Mouse (Mus musculus) thymus, postnatal 25 days (tissue): ENCODE measurements at regions not wholly inside any gene's neighbourhood (a gene's known extent, or its start where the extent isn't known, plus 50 kb on each side); places are given as distances from the start of the nearest gene placed in this dataset.

Experiments used
- DNase-seq: peaks from one replicate; pipeline ENCODE4 v3.0.0; 2022

GRCm38 (mm10) chr9:41833408-41833807 lies 290.7 kb downstream of the Sorl1 start:
- DNase-seq, result no peak

- no peak for DNase-seq
These were observed 296.7 kb downstream of the Sorl1 start for GRCm38 (mm10) chr9:41827356-41827755.

- no peak for DNase-seq
These were observed 302.7 kb downstream of the Sorl1 start for GRCm38 (mm10) chr9:41821401-41821800.

DNA sequence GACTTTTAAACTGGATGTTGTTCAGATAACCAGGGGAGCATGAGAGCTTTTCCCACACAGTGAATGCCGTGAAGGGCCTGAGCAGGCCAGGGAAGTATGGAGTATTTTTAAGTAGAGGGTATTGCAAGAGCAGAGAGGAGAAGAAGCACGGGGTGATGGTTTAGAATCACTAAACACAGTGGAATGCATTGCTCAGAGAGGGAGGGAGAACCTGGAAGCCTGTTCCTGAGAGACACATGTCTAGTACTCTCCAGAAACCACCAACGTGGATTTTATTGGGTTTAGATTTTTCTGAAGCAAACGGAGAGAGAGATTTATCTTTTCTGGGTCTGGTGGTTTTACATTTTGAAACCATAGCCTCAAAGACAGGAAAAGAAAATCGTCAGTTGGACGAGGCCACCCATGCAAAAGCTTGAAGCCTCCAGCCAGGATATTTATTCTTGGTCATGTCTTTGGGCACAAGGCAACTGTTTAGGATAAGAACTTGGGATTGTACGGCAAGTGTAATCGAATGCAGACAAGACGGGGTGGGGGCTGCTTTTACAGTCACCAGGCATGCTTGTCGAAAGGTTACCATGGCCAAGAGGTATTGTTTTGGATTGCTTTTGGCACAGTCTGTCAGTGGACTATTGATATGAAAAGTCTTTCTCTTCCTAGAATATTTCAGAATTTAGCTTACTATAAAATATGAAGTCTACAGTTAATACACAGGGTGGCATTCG lies 306.2 kb downstream of the Sorl1 start:
- DNase-seq, result no peak

GRCm38 (mm10) chr9:41815921-41816320 lies 308.2 kb downstream of the Sorl1 start:
- DNase-seq, result no peak

GRCm38 (mm10) chr9:41809291-41809690 lies 314.8 kb downstream of the Sorl1 start:
- no peak for DNase-seq

DNA sequence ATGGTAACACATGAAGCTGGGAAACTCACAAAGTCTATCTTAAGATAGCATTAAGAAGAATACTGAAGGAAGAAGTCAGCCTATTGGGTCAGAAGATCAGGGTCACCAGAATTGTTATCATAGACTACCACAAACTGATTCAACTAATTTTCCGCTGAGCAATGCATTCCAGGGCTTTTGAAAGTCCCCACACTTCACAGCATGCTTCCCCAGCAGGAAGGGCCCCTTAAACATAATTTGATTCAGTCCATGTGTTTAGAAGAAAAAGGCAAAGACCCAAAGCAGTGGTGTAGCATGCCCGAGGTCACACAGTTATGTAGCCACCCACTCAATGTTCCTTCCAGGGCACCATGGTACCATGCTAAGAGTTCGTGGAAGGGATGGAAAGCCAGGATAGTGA lies 315.3 kb downstream of the Sorl1 start:
- no peak for DNase-seq

- DNase-seq, result no peak
These were observed 317.8 kb downstream of the Sorl1 start for GRCm38 (mm10) chr9:41806289-41806621.

DNA sequence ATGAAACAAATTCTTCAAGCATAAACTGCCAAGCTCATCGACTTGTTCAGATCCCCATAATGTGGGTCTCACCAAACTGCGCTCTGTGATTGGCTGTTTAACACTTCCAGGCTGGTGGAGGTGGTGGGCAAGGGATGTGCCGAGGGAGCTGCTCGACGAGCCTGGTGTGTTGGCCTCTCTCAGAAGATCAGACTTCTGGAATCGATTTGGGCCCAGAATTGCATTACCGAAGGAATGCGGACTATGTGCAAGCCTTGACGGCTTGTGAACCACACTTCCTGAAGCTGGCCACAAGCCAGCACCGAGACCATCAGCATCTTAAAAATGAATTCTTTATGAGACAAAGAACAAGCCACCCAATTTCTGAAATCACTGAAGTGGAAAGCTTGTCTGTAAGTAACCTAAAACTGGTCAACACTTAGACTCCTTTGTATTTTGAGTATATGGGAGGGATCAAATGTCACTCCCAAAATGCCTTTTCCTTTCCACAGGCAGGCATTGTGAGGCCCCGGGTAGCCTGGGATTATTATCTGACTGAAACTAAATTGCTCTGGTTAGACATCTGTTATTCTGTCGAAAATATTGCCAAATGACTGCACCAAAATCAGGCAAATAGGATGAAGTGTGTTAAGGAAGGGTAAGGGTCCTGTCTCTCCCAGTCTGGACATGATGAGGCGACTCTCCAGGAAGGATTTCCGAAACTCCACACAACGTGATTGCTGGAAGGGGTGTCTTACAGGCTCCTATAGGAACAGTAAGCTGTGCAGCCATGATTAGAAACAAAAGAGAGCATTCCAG lies 318.4 kb downstream of the Sorl1 start:
- DNase-seq, result no peak

GRCm38 (mm10) chr9:41804711-41805331 lies 319.3 kb downstream of the Sorl1 start:
- DNase-seq, result no peak

GRCm38 (mm10) chr9:41803680-41804460 lies 320.2 kb downstream of the Sorl1 start:
- DNase-seq, result no peak

DNA sequence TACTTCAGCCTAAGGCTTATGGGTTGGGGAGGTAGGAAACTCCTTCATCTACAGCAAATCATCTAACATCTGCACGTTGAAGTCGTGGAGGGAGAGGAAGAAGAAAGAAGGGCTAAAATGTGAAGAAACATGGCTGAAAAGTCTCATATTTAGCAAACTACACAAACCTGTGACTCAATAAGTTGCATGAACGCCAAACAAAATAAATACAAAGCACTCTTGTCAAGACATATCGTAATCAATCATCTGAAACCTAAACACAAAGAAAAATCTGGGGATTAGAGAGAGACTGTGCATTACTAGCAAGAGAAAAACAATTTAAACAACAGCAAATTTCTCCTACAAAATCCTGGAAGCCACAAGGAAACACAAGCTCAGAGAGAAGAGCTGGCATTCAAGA lies 322.7 kb downstream of the Sorl1 start:
- DNase-seq, result no peak

GRCm38 (mm10) chr9:41792830-41793213 lies 331.3 kb downstream of the Sorl1 start:
- no peak for DNase-seq

GRCm38 (mm10) chr9:41792173-41792829 lies 331.8 kb downstream of the Sorl1 start:
- no peak for DNase-seq

- no peak for DNase-seq
These were observed 332.5 kb downstream of the Sorl1 start for GRCm38 (mm10) chr9:41791501-41792172.

GRCm38 (mm10) chr9:41785131-41785530 lies 339.0 kb downstream of the Sorl1 start:
- DNase-seq, result no peak

DNA sequence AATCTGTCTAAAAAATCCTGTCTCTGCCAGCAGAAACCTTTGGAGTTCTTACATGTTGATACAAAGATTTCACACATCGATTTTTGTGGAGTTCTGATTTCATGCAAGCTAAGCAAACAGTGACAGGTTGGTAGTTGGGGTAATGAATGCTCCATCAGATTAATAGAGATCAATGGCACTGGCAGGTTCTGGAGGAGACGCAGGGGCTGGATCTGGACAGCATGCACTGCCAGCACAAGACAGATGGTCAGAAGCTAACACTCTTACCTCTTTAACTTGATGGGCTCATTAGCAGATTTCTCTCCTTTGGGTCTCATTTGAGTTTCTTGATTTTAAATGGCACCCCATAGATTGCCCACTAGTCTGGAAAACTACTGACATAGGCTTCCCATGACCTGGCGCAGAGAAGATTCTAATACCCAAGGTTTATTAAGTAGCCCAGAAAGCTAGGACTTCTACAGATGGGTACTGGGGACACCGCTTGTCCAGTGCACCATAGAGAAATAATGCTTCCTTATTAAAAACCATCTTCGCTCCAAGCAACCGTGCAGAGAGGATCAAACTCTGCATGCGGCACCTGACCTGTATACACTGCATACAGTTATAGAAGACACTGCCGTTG lies 351.7 kb downstream of the Sorl1 start:
- DNase-seq, result no peak

- no peak for DNase-seq
These were observed 352.8 kb downstream of the Sorl1 start for GRCm38 (mm10) chr9:41771276-41771675.

GRCm38 (mm10) chr9:41768316-41768715 lies 355.8 kb downstream of the Sorl1 start:
- DNase-seq, result no peak

DNA sequence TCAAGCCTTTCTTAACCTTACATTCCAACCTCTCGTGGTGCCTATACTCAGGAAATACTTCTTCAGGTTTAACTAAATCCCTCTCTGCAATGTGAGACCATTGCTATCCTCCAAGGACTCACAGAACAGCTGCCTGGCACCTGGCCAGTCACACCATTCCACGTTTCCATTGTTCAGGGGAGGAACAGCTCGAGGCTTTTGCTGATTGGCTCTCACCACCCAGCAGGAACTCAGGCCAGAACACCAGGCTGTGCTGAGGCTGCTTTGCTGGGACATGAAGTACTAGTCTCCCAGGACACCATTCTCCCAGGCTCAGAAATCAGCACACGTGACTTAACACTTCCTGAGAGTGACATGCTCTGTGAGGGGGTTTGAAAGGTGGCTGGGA lies 357.6 kb downstream of the Sorl1 start:
- DNase-seq, result no peak

DNA sequence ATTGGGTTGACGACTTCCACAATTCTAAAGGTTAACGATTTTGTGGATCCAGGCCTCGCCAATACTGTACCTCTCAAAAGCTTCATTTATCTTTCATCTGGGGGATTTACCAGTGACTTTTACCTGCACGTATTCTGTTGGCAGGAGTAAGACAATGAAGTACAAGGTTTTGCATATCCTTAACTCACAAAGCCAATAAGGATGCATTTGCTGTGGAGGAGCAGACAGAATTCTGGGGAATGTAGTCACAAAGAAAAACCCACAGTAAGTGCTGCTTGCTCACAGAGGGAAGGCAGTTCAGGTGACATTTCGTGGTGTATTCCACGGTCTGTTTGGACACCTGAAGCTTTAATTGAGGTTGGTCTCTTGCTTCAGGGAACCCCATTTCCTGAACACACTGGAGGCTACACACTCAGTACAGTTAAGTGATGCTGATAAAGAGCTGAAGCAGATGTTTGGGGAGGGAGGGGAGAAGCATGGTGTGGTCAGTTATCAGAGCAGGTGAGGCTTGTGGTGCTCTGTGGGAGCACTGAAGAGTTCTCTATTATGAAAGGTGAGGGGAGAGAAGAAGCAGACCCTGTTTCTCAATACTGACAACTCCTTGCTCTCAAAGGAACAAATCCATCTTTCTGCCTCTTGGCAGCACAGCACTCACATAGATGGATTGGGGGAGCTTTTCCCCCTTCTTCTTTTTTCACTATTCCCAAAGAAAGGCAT lies 358.1 kb downstream of the Sorl1 start:
- DNase-seq, result no peak
